Mouse (Mus musculus) B cell, adult (primary cell): ENCODE data around the gene H2-Q10. TPM values are rescaled to one million over a fixed set of nuclear protein-coding genes. Genes with fewer than 3 reads are reported as not detected.

Experiments used
- total RNA-seq: library from RNA; stranded (reverse); gene quantifications from 4 replicates; pipeline ENCODE4 v1.2.4, GENCODE M21; 2023; ENCODE audit not compliant: inconsistent age

The H2-Q10 gene
- total RNA-seq = 55.8 to 66.3 TPM (median 64.4 TPM) in 4 replicates

DNA sequence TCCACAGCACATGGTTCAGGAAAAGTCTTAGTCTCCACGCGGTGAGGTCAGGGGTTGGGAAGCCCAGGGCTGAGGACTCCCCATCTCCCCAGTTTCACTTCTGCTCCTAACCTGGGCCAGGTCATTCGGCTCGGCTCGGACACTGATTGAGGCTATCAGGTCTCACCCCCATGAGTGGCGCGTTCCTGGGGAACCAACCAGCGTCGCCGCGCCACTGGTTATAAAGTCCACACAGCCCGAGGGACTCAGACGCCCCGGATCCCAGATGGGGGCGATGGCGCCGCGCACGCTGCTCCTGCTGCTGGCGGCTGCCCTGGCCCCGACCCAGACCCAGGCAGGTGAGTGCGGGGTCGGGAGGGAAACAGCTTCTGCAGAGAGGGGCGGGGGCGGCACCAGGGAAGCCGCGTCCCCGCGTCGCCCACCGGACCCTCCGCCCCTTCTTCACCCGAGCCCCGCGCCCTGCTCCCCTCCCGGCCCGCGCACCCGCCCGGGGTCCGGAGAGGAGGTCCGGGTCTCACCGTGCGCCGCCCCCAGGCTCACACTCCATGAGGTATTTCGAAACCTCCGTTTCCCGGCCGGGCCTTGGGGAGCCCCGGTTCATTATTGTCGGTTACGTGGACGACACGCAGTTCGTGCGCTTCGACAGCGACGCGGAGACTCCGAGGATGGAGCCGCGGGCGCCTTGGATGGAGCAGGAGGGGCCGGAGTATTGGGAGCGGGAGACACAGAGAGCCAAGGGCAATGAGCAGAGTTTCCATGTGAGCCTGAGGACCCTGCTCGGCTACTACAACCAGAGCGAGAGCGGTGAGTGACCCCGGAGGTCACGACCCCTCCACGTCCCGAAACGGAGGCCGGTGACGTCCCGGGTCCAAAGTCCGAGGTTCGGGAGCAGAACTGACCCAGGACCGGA lies at the start of gene H2-Q10:
Gene H2-Q10 (plus strand): TSS at position 248 of the 910 bp plus-strand sequence.

GRCm38 (mm10) chr17:35424624-35425416 lies 45.1 kb upstream of the H2-Q10 start, which contains the start of gene H2-Q6:
Gene H2-Q6, plus strand, starts transcription at chr17:35424850.

GRCm38 (mm10) chr17:35438885-35439284 lies 31.0 kb upstream of the H2-Q10 start, which contains the start of gene H2-Q7:
Gene H2-Q7, plus strand, starts transcription at chr17:35439155.

GRCm38 (mm10) chr17:35505776-35506175 lies 35.9 kb downstream of the H2-Q10 start, which contains the start of gene Pou5f1:
Gene Pou5f1, plus strand, starts transcription at chr17:35506018.

GRCm38 (mm10) chr17:35516652-35517500 lies 47.0 kb downstream of the H2-Q10 start, which contains the start of the genes Tcf19 and Cchcr1:
Gene Tcf19, minus strand, starts transcription at chr17:35516824.
Gene Cchcr1, plus strand, starts transcription at chr17:35517100.

Other genes with a start within 250 kb of the H2-Q10 start
- gene Gm16181, start 249.3 kb upstream of the H2-Q10 start, total RNA-seq = not detected in 4 replicates
- 1.6 to 2.5 TPM (median 2.1 TPM) in 4 replicates for gene Atp6v1g2, start 236.4 kb upstream of the H2-Q10 start, total RNA-seq
- gene Nfkbil1, start 234.3 kb upstream of the H2-Q10 start, total RNA-seq = 13.3 to 15.9 TPM (median 13.7 TPM) in 4 replicates
- 432 to 470 TPM (median 447 TPM) in 4 replicates for gene Ddx39b, start 228.3 kb upstream of the H2-Q10 start, total RNA-seq
- gene H2-D1, start 207.4 kb upstream of the H2-Q10 start, total RNA-seq = 1,753 to 1,919 TPM (median 1,880 TPM) in 4 replicates
- 11.8 to 16.3 TPM (median 15.1 TPM) in 4 replicates for gene H2-Q1, start 149.7 kb upstream of the H2-Q10 start, total RNA-seq
- gene H2-Q2, start 127.8 kb upstream of the H2-Q10 start, total RNA-seq = 6.7 to 12.2 TPM (median 10.3 TPM) in 4 replicates
- gene H2-Q4, start 90.5 kb upstream of the H2-Q10 start, total RNA-seq = 342 to 364 TPM (median 361 TPM) in 4 replicates
- gene H2-Q6, start 45.2 kb upstream of the H2-Q10 start, total RNA-seq = 271 to 340 TPM (median 322 TPM) in 4 replicates
- gene H2-Q7, start 30.9 kb upstream of the H2-Q10 start, total RNA-seq = 154 to 200 TPM (median 183 TPM) in 4 replicates
- gene Pou5f1, start 35.9 kb downstream of the H2-Q10 start, total RNA-seq = 0.63 to 0.74 TPM (median 0.67 TPM) in 3 of 4 replicates, not detected in the other
- 4.8 to 6.8 TPM (median 5.4 TPM) in 4 replicates for gene Tcf19, start 46.7 kb downstream of the H2-Q10 start, total RNA-seq
- 11.5 to 19.0 TPM (median 13.4 TPM) in 4 replicates for gene Cchcr1, start 47.0 kb downstream of the H2-Q10 start, total RNA-seq
- not detected in 4 replicates for gene Psors1c2, start 63.1 kb downstream of the H2-Q10 start, total RNA-seq
- gene Cdsn, start 82.0 kb downstream of the H2-Q10 start, total RNA-seq = not detected in 4 replicates
- not detected in 4 replicates for gene 2300002M23Rik, start 97.4 kb downstream of the H2-Q10 start, total RNA-seq
- gene Sfta2, start 131.5 kb downstream of the H2-Q10 start, total RNA-seq = not detected in 4 replicates
- not detected in 4 replicates for gene Gm9573, start 156.5 kb downstream of the H2-Q10 start, total RNA-seq
- not detected in 4 replicates for gene Mucl3, start 173.6 kb downstream of the H2-Q10 start, total RNA-seq
- gene Vars2, start 197.5 kb downstream of the H2-Q10 start, total RNA-seq = 43.2 to 67.6 TPM (median 49.8 TPM) in 4 replicates
- 17.9 to 21.2 TPM (median 19.8 TPM) in 4 replicates for gene Gtf2h4, start 203.7 kb downstream of the H2-Q10 start, total RNA-seq
- not detected in 4 replicates for gene Ddr1, start 234.5 kb downstream of the H2-Q10 start, total RNA-seq